Mouse (Mus musculus): ENCODE measurements around the gene Tsacc.

DNA sequence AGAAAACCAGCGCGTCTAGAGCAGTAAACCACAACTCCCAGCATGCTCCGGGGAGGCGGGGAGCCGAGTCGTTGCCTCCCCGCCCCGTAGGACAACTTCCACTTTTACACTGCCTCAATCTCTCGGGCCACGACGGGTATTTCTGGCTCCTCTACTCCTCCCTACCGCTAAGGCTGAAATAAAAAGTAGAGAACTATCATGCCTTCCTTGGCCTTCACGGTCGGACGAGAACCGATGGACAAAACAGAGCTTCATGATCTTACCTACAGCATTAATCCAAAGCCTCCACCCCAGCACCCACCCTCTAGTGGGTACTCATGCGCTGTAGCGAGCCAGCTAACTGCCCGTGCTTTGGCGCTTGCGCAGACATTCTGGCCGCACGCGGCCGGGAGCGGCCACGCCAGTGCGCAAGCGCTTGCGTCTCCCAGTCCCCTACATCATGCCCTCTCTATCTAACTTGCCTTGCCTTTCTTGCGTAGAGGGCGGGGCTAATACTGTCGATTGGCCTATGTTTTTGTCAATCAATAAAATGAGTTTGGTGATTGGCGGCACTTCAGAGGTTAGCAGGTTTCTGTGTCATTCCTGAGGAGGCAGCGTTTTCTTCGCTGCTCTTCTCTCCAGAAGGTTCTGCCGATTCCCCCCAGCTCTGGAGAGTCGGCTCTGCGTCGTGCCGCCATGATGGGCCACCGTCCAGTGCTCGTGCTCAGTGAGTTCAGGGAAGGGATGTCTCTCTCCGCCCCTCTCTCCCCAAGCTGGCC, at the start of gene Tsacc, which contains the start of gene Cct3:
- TF ChIP-seq CTCF (IDR thresholded peaks at IDR 0.05; ENCODE audit: low read depth, low read length) (no peak), POLR2A (IDR thresholded peaks at IDR 0.05; ENCODE audit: borderline replicate concordance, low read depth, low read length) (no peak)
